Mouse (Mus musculus): ENCODE results near the gene Stub1.

- TF ChIP-seq CTCF (IDR thresholded peaks at IDR 0.05; ENCODE audit: low read depth): no peak
- no peak for TF ChIP-seq EP300 (IDR thresholded peaks at IDR 0.05; ENCODE audit: low read depth)
Observed at GRCm38 (mm10) chr17:25817662-25818061, 15.5 kb downstream of the Stub1 start.
